Mouse (Mus musculus) heart, adult 9 months (tissue): ENCODE measurements at regions not wholly inside any gene's neighbourhood (a gene's known extent, or its start where the extent isn't known, plus 50 kb on each side); places are given as distances from the start of the nearest gene placed in this dataset.

Source experiments
- DNase-seq, 2 experiments: peaks; one replicate each; pipeline ENCODE4 v3.0.0; 2022; ENCODE audit warnings: low spot score in 2 of 2

GRCm38 (mm10) chr9:47432715-47433114 is 97.3 kb upstream of the Cadm1 start:
- no peak for DNase-seq

GRCm38 (mm10) chr9:47433185-47433584 is 96.8 kb upstream of the Cadm1 start:
- DNase-seq = no peak

DNA sequence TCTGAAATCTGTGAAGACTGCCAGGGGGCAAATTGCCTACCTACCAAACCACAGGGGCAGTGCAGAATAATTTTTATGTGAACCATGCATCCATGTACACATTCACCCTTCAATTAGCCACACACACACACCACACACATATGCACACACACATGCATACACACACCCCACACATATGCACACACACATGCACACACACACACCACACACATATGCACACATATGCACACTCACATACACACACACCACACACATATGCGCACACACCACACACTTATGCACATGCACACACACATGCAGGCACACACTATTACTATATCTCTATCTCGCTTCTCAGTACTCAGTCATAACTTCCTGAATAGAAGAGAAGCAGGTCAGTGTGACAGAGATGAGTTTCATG is 95.9 kb upstream of the Cadm1 start:
- DNase-seq = no peak

- no peak for DNase-seq
Observed at GRCm38 (mm10) chr9:47438976-47439375, 91.0 kb upstream of the Cadm1 start.

GRCm38 (mm10) chr9:47439506-47439905 is 90.5 kb upstream of the Cadm1 start:
- no peak for DNase-seq

DNA sequence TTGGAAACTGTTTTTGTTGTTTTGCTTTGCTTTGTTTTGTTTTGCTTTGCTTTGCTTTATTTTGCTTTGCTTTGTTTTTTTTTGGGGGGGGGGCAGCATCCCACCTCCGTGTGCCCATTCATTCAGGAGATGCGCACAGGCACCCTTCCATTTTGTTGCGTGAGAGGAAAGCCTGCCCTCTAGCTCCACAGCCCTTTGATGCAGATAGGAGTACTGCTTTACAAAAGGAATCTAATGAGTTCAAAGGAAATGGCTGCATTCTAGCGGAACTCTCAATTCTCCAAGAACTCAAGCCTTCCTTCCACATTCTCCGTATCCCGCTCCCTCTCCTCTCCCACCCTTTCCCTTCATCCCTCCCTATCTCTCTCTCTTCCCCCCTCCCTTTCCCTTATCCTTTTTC is 89.8 kb upstream of the Cadm1 start:
- DNase-seq = no peak

GRCm38 (mm10) chr9:47441155-47441554 is 88.8 kb upstream of the Cadm1 start:
- DNase-seq = no peak

DNA sequence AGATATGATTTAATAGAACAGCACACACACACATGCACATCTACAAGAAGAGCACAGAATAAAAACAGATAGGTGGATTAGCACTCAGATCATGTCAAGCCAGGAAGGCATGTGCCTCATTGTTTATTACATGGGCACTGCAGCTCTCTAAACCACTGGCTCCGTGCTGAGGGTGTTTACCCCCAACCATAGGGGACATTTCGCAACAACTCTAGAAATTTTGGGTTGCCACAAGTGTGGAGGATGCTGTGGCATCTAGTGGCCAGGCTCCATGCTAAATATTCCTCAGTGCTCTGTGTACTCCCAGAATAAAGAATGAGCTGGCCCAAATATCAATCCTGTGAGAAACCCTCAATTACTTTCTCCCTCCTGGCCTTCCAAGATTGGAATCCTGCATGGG is 85.8 kb upstream of the Cadm1 start:
- no peak for DNase-seq

DNA sequence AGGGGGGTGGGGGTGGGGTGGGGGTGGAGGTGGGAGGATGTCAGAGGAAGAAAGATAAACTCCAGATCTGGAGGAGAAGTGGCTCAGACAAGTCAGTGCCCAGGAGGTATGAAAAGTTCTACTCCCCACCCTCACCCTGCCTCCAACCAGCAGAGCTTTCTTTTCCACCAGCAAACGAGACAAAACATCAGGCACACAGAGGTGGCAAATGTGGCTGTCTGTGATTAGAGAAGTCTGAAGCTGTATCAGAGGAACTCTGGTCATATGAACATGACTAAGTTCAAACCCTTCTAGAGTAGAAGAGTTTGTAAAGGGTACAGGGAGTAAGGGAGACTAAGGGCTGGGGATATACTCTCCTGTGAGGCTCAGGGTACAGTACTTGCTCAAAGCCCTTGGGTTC is 85.2 kb upstream of the Cadm1 start:
- DNase-seq = no peak

DNA sequence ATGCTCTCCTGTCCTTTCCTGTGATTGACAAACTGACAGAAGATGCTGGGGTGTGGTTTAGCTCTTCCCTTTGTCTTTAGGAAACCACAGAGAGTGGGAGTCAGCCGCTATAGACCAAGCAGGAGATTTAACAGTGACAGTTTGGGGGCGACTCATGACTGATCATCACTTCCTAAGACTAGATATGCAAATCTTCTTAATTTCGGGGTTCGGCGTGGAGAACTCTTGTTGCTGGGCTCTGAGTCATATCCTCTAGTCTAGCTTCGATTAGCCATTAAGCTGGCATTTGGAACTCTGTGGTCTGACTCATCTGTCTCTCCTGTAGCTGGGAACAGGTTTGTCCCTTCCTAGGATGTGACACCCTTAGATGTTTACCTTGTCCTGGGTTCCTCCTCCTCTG is 84.6 kb upstream of the Cadm1 start:
- no peak for DNase-seq

DNA sequence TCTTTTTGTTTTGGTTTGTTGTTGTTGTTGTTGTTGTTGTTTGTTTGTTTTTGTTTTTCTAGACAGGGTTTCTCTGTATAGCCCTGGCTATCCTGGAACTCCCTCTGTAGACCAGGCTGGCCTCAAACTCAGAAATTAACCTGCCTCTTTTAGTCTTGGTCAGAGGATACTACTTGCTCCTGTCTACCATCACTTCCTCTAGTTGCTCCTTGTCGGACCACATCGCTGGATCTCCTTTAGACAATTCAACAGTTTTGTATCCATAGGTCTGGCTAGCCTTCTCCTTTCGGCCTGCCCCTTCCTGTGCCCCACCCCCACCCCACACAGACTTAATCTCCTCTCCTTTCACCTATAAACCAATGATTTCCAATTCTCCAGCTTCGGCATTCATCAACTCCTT is 77.2 kb upstream of the Cadm1 start:
- no peak for DNase-seq

- peak; percentile 18 to 33 for DNase-seq
Observed at GRCm38 (mm10) chr9:47458721-47459418, 71.1 kb upstream of the Cadm1 start.

DNA sequence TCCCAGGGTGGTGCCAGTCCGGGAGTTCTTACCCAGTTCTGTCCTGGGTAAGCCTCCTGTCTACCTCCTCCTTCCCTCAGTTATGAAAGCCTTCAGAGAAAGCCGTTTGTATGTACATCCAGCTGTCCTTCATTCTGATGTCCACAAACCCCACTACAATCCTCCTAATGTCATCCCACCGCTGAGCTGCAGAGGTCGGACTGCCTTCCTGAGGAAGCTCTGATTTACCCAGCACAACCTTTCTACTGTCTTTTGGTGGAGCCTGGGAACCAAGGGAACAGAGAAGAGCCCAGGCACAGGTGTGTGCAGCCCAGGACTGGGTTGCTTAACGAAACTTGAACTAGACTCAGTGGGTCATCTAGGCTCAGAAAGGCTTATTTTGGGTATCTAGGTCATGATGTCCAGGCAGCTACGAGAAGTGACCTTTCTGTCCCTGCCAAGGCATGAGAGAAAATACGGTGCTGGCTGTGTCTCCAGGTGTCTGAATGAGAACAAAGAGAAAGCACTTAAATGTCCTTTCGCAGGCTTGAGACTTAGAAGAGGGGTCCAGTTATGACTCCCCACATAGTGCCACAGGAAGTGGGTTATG is 70.4 kb upstream of the Cadm1 start:
- DNase-seq = no peak

GRCm38 (mm10) chr9:47460241-47460640 is 69.7 kb upstream of the Cadm1 start:
- no peak for DNase-seq

GRCm38 (mm10) chr9:47461915-47462314 is 68.1 kb upstream of the Cadm1 start:
- DNase-seq = no peak

- no peak for DNase-seq
Observed at GRCm38 (mm10) chr9:47466767-47467166, 63.2 kb upstream of the Cadm1 start.

- no peak for DNase-seq
Observed at GRCm38 (mm10) chr9:47467815-47468214, 62.2 kb upstream of the Cadm1 start.

DNA sequence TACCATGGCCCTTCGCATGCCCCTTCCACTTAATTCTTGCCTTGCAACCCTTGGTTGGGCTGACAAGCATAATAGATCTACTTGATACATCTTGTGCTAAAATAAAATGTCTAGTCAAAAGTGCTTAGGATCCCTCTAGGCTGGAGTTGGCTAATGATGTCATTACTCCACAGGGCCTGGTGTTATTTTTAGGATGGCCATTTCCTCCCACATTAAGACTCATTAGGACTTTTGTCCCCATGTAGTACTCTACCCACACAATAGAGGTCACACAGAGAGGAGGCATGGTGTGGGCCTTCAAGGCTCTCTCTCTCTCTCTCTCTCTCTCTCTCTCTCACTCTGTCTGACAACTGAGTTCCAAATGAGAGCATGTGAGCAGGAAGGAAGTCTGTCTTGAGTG is 60.4 kb upstream of the Cadm1 start:
- DNase-seq = no peak

- DNase-seq = no peak
Observed at GRCm38 (mm10) chr9:47470741-47471140, 59.2 kb upstream of the Cadm1 start.

GRCm38 (mm10) chr9:47471767-47472420 is 58.1 kb upstream of the Cadm1 start:
- peak; percentile 15 to 46 for DNase-seq

DNA sequence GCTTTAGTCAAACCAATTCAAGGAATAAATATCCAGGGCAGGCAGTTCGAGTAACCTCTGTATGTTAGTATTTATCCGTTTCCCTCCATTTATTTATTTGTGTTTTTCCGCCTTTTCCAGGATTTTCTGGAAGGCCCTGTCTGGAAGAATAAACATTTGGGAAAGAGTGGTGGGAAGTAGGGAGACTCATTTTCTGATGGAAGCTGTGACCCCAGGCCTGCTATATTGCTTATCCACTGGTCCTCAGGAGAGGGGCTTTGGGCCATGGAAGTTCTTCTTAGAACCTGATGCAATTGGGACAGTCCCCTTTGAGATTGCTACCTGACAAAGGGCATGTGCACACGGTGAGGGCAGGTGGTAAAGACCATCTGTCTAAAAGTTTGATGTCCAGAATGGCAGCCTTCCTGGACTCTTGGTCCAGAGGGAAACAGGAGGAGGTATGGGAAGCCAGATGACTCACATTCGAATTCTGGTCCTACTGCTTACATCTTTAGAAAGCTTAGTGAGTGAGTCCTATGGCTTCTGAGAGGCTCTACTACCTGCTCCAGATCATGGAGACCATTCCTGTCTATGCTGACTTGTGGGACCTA is 56.1 kb upstream of the Cadm1 start:
- DNase-seq = no peak

GRCm38 (mm10) chr9:47474776-47475175 is 55.2 kb upstream of the Cadm1 start:
- DNase-seq = no peak

DNA sequence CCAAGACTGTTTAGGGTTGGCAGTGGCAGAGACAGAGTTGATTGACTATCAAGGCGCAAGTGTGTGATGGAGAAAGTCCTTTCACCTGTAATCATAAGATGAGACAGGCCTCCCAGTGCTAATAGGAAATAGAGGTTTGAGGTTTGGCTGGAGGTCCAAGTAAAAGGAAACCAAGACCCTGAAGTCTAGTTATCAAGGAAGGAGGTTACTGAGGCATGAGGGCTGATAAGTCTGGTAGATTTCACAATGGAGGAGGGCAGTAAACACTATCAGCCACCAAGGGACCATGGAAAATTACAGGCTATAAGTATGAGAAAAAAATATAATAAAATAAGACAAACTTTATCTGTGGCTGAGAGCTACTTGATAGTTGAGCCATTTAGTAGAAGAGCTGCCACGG is 52.1 kb upstream of the Cadm1 start:
- no peak for DNase-seq
